Mouse (Mus musculus): Measurements from ENCODE around the gene Ptrh1.

DNA sequence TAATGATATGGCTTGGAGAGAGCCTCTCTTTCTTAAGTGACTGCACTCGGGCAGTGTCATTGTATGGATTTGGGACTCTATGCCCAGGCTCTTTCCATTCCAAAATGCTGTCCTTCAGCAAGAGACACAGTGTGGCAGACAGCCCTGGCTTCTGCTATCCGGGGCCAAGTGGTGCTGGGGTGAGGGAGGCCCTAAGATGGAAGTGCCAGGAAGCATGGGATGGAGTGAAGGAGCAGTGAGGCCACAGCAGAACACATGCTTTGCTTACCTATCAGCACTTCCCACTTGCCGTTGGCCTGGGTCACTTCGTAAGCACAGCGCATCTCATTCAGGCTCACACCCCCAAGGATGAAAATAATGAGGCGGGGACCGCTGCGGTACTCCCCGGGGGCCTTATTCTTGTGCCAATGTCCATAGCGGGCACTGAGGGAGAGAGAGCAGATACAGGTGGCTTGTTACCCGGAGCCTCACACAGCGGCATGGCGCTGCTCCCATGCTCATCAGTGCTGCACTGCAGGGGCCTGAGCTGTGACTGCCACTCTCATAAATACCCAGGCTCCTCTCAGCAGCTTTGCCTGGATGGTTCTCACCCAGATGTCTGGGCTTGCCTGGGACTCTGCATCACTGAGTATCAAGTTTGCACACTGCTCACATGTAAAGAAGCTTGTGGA is 20.3 kb downstream of the Ptrh1 start:
- TF ChIP-seq CTCF (IDR thresholded peaks at IDR 0.05; ENCODE audit: low read depth) (no peak), EP300 (optimal IDR thresholded peaks at IDR 0.05) (no peak)
